Mouse (Mus musculus) hindbrain, embryonic 15.5 days (tissue): Measurements from ENCODE around the gene Aicda. TPM values are rescaled to one million over a fixed set of nuclear protein-coding genes. Genes with fewer than 3 reads are reported as not detected.
"Not testable (repeated sequence)": the region's sequence is repeated elsewhere in the genome, so short reads cannot be mapped to it uniquely, and the experiment has no call there.

Source experiments
- ATAC-seq: fragments of 200-750 bp; cut with Nextera tagmentation; 2 replicates; pipeline ENCODE4 v1.8.0; 2017; ENCODE audit warnings: low read depth, moderate number of reproducible peaks, moderate TSS enrichment; ENCODE audit not compliant: low FRiP score
- H3K27ac ChIP-seq: fragments of 300-500 bp; sonication (generic); replicated peaks from 2 replicates; pipeline ENCODE4 v1.5.1; 2015; ENCODE audit warnings: mild to moderate bottlenecking, inconsistent platforms
- H3K27me3 ChIP-seq: fragments of 300-500 bp; sonication (generic); 2 replicates; pipeline ENCODE4 v1.6.1; 2015; ENCODE audit warnings: control low read depth, inconsistent platforms
- H3K36me3 ChIP-seq: fragments of 300-500 bp; sonication (generic); 2 replicates; pipeline ENCODE4 v1.6.1; 2015; ENCODE audit warnings: control low read depth, inconsistent platforms
- H3K4me1 ChIP-seq: fragments of 300-500 bp; sonication (generic); replicated peaks from 2 replicates; pipeline ENCODE4 v1.6.1; 2015; ENCODE audit warnings: control low read depth, inconsistent platforms
- H3K4me2 ChIP-seq: fragments of 300-500 bp; sonication (generic); 2 replicates; pipeline ENCODE4 v1.6.1; 2015; ENCODE audit warnings: moderate library complexity, mild to moderate bottlenecking, inconsistent platforms
- H3K4me3 ChIP-seq: fragments of 300-500 bp; sonication (generic); 2 replicates; pipeline ENCODE4 v1.5.1; 2015; ENCODE audit warnings: mild to moderate bottlenecking, inconsistent platforms
- H3K9ac ChIP-seq: fragments of 300-500 bp; sonication (generic); 2 replicates; pipeline ENCODE4 v1.6.1; 2015; ENCODE audit warnings: inconsistent platforms
- H3K9me3 ChIP-seq: fragments of 300-500 bp; sonication (generic); 2 replicates; pipeline ENCODE4 v1.6.1; 2016; ENCODE audit warnings: control low read depth, inconsistent platforms
- WGBS: fragments of 180-500 bp; shearing (Covaris S2); methylation state at CpG from one replicate; pipeline ENCODE4 v1.1.7; 2015; 5-methylcytosine and 5-hydroxymethylcytosine counted together
- polyA plus RNA-seq: library from polyadenylated mRNA; unstranded; fragments of >200 nt; fragmentation: Nextera tagmentation; extraction: Ambion mirVana; gene quantifications from 2 replicates; pipeline ENCODE4 v1.2.1, GENCODE M21; 2015

Aicda gene
- polyA plus RNA-seq, 1 experiment from 2014 or later, result 0.77 TPM

- 0 out of 2 replicates have a peak, but pooled peaks cover 9% of the 10 kb centered on the region for H3K4me1 ChIP-seq
- H3K9me3 ChIP-seq, result no peaks in the 10 kb centered on the region
- peak overlapping the region; percentile 50 for H3K4me2 ChIP-seq
- 24% methylated on average over 15 of the region's 15 CpGs for WGBS
- H3K27me3 ChIP-seq, result 0 out of 2 replicates have a peak, but pooled peaks cover 2% of the 10 kb centered on the region
- peak overlapping the region; percentile 26 for H3K4me3 ChIP-seq
- no peak overlapping the region for H3K27ac ChIP-seq
- ATAC-seq, result peak; percentile 35; the same call in 1 of the 2 replicates
- H3K9ac ChIP-seq, result no peak overlapping the region
- H3K36me3 ChIP-seq, result no peaks in the 10 kb centered on the region
These were observed 3.5 kb downstream of the Aicda start for GRCm38 (mm10) chr6:122556959-122557561.

- H3K36me3 ChIP-seq, result no peaks in the 10 kb centered on the region
- H3K27me3 ChIP-seq, result no peaks in the 10 kb centered on the region
- 13% methylated on average over 17 of the region's 17 CpGs for WGBS
- no peaks in the 10 kb centered on the region for H3K9me3 ChIP-seq
- ATAC-seq, result peak; percentile 23; the same call in 1 of the 2 replicates
- H3K4me2 ChIP-seq, result peak overlapping the region; percentile 43
- H3K27ac ChIP-seq, result no peak overlapping the region
- H3K4me1 ChIP-seq, result 0 out of 2 replicates have a peak, but pooled peaks cover 9% of the 10 kb centered on the region
- no peak overlapping the region for H3K9ac ChIP-seq
- peak overlapping the region; percentile 15; the same call in 1 of the 2 replicates for H3K4me3 ChIP-seq
These were observed 6.8 kb downstream of the Aicda start for GRCm38 (mm10) chr6:122560427-122560826.

- peak; percentile 49 for ATAC-seq
- Histone ChIP-seq H3K4me1 (0 out of 2 replicates have a peak, but pooled peaks cover 9% of the 10 kb centered on the region), H3K27ac (no peak overlapping the region), H3K27me3 (no peaks in the 10 kb centered on the region), H3K4me2 (peak overlapping the region; percentile 43; the same call in 1 of the 2 replicates), H3K9ac (no peak overlapping the region), H3K9me3 (no peaks in the 10 kb centered on the region), H3K4me3 (no peak overlapping the region), H3K36me3 (no peaks in the 10 kb centered on the region)
- WGBS, result 87% methylated on average over 20 of the region's 20 CpGs
These were observed 7.4 kb downstream of the Aicda start for GRCm38 (mm10) chr6:122561005-122561404.

- Histone ChIP-seq H3K27ac (no peak overlapping the region), H3K27me3 (no peaks in the 10 kb centered on the region), H3K4me1 (0 out of 2 replicates have a peak, but pooled peaks cover 5% of the 10 kb centered on the region), H3K9me3 (no peaks in the 10 kb centered on the region), H3K9ac (no peak overlapping the region), H3K36me3 (no peaks in the 10 kb centered on the region), H3K4me2 (peak overlapping the region; percentile 38), H3K4me3 (no peak overlapping the region)
- 4% methylated on average over 6 of the region's 6 CpGs for WGBS
- peak; percentile 46 for ATAC-seq
These were observed 8.9 kb downstream of the Aicda start for GRCm38 (mm10) chr6:122562463-122562862.

- no peak overlapping the region for H3K4me3 ChIP-seq
- no peaks in the 10 kb centered on the region for H3K9me3 ChIP-seq
- no peak overlapping the region for H3K4me2 ChIP-seq
- no peaks in the 10 kb centered on the region for H3K36me3 ChIP-seq
- H3K27ac ChIP-seq, result no peak overlapping the region
- H3K9ac ChIP-seq, result no peak overlapping the region
- ATAC-seq, result no peak
- H3K27me3 ChIP-seq, result no peaks in the 10 kb centered on the region
- H3K4me1 ChIP-seq, result 0 out of 2 replicates have a peak, but pooled peaks cover 2% of the 10 kb centered on the region
- 93% methylated on average over 9 of the region's 9 CpGs for WGBS
These were observed 11.6 kb downstream of the Aicda start for GRCm38 (mm10) chr6:122565070-122565784.

DNA sequence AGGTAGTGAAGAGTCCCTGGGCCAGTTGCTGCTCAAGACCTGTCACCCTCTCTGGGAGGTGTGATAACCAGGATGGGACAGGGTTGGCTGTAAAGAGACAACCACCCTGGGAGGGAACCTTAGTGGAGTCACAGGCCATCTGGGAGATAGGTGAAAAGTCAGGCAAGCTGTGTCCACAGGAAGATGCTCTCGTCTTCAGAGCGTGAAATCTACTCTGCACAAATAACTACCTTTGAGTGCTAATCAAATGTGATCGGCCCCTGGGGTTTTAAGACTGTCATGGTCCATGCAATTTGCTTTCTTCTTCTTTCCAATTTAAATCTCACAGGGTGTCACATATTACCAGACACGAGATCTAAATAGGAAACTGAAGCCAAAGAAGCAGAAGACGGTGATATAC lies 15.5 kb downstream of the Aicda start:
- no peak overlapping the region for H3K4me2 ChIP-seq
- no peaks in the 10 kb centered on the region for H3K4me1 ChIP-seq
- H3K9ac ChIP-seq, result no peak overlapping the region
- no peaks in the 10 kb centered on the region for H3K9me3 ChIP-seq
- no peak overlapping the region for H3K27ac ChIP-seq
- ATAC-seq, result no peak
- WGBS, result 56% methylated on average over 5 of the region's 5 CpGs
- H3K4me3 ChIP-seq, result no peak overlapping the region
- no peaks in the 10 kb centered on the region for H3K36me3 ChIP-seq
- H3K27me3 ChIP-seq, result no peaks in the 10 kb centered on the region

- 75% methylated on average over 1 of the region's 1 CpGs for WGBS
- Histone ChIP-seq H3K4me1 (no peaks in the 10 kb centered on the region), H3K36me3 (no peaks in the 10 kb centered on the region), H3K27me3 (no peaks in the 10 kb centered on the region), H3K27ac (no peak overlapping the region), H3K9me3 (no peaks in the 10 kb centered on the region), H3K4me3 (no peak overlapping the region), H3K4me2 (no peak overlapping the region), H3K9ac (no peak overlapping the region)
- ATAC-seq, result 0 out of 2 replicates have a peak, but pooled peaks have one; percentile 28
These were observed 16.2 kb downstream of the Aicda start for GRCm38 (mm10) chr6:122569762-122570161.

DNA sequence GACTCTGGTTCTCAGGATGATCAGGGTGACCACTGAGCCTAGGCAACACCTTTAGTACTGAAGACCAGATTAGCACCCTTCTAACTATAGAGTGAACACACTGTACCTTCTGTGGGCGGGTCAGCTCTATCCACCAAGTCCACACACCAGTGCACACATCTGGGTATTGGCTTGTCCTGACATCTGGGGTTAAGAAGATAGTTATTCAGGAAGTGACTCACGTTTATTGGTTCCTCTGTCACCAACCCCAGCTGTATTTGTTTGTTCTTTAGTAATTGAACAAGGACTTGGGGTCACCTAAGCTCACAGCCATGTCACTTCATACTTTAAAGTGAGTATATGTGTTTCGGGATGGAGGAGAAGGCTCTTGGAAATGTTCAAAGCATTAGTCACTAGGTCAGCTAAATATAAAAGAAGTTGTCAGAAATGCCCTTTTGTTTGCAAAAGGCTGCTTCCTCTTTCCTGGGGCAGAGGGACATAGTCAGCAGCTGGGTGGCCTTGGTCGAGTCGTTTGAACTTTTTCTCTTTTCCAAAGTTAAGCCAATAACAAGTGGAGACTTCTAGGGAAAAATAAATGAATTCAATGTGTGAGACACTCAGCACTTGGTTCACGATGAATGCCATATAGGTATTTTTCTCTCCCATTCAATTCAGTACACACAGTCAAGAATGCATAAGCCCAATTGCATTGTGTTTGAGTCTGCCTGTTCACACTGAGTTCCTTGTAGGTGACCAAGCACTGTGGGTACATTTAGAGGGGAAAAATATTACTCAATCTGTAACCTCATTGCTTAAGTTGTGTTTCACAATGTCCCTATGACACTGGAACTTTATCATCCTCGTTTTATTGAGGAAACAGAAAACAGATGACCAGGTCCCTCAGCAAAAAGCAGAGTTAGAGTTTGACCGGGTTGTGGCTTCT lies 17.4 kb downstream of the Aicda start:
- Histone ChIP-seq H3K9me3 (no peaks in the 10 kb centered on the region), H3K27ac (no peak overlapping the region), H3K9ac (no peak overlapping the region), H3K27me3 (no peaks in the 10 kb centered on the region), H3K4me1 (no peaks in the 10 kb centered on the region), H3K36me3 (no peaks in the 10 kb centered on the region), H3K4me2 (no peak overlapping the region), H3K4me3 (no peak overlapping the region)
- no peak for ATAC-seq
- 72% methylated on average over 8 of the region's 8 CpGs for WGBS

DNA sequence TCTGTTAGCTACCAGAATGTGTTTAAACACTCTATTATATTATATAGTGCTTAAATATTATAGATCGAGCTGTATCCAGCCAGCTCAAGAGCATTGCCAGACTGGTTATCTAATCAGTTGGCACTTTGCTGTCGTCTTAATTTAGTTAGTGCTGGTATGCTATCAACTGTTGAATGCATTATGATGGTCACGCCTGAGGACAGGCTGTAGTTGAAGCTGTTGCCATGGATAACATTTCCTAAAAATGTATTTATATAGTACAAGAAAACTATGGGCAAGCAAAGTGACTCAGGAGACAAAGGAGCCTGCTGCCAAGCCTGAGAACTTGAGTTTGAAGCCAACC lies 18.0 kb downstream of the Aicda start:
- Histone ChIP-seq H3K9me3 (no peaks in the 10 kb centered on the region), H3K4me3 (no peak overlapping the region), H3K4me2 (no peak overlapping the region), H3K4me1 (no peaks in the 10 kb centered on the region), H3K36me3 (no peaks in the 10 kb centered on the region), H3K27me3 (no peaks in the 10 kb centered on the region), H3K27ac (no peak overlapping the region), H3K9ac (no peak overlapping the region)
- 87% methylated on average over 3 of the region's 3 CpGs for WGBS
- no peak for ATAC-seq

DNA sequence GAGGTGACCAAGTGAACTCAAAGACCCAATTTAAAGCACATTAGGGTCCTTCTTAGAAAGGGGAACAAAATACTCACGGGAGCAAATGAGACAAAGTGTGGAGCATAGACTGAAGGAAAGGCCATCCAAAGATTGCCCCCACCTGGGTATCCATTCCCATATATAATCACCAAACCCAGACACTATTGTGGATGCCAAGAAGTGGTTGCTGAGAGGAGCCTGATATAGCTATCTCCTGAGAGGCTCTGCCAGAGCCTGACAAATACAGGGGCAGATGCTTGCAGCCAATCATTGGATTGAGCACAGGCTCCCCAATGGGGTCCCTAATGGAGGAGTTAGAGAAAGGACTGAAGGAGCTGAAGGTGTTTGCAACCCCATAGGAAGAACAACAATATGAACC lies 21.4 kb downstream of the Aicda start:
- H3K4me2 ChIP-seq, ATAC-seq, H3K9me3 ChIP-seq, H3K9ac ChIP-seq, H3K4me3 ChIP-seq, H3K27ac ChIP-seq, H3K4me1 ChIP-seq, H3K36me3 ChIP-seq, H3K27me3 ChIP-seq: not testable (repeated sequence)
- 87% methylated on average over 1 of the region's 1 CpGs for WGBS

- Histone ChIP-seq H3K27ac (no peak overlapping the region), H3K9ac (no peak overlapping the region), H3K4me2 (no peak overlapping the region), H3K27me3 (no peaks in the 10 kb centered on the region), H3K4me3 (no peak overlapping the region), H3K36me3 (no peaks in the 10 kb centered on the region), H3K4me1 (no peaks in the 10 kb centered on the region), H3K9me3 (no peaks in the 10 kb centered on the region)
- no peak for ATAC-seq
- WGBS, result 86% methylated on average over 3 of the region's 3 CpGs
These were observed 23.4 kb downstream of the Aicda start for GRCm38 (mm10) chr6:122577030-122577429.

DNA sequence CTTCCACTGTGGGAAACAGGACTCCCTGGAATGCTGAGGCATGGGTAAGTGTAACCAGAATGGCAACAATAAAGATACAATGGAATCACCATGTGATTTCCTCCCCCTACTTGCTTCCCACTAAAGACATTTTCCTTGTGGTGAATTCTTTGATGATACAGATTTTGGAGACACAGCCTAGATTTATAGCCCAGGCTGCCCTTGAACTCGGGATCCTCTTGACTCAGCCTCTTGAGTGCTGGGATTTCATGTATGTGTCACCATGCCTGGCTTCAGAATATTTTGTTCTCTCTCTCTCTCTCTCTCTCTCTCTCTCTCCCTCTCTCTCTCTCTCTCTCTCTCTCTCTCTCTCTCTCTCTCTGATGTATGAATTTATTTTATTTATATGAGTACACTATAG lies 25.5 kb downstream of the Aicda start:
- no peaks in the 10 kb centered on the region for H3K9me3 ChIP-seq
- H3K9ac ChIP-seq, result no peak overlapping the region
- WGBS, result 78% methylated on average over 1 of the region's 1 CpGs
- H3K4me2 ChIP-seq, result no peak overlapping the region
- no peak overlapping the region for H3K4me3 ChIP-seq
- H3K27ac ChIP-seq, result no peak overlapping the region
- no peaks in the 10 kb centered on the region for H3K36me3 ChIP-seq
- ATAC-seq, result no peak
- no peaks in the 10 kb centered on the region for H3K27me3 ChIP-seq
- no peaks in the 10 kb centered on the region for H3K4me1 ChIP-seq
